Mouse (Mus musculus) lung, embryonic 14.5 days (tissue): ENCODE measurements around the gene Ninl. TPM values are rescaled to one million over a fixed set of nuclear protein-coding genes. Genes with fewer than 3 reads are reported as not detected.

Source experiments
- ATAC-seq: fragments of 200-750 bp; cut with Nextera tagmentation; 2 replicates; pipeline ENCODE4 v1.8.0; 2017; ENCODE audit warnings: mild to moderate bottlenecking, moderate TSS enrichment, moderate library complexity; ENCODE audit not compliant: insufficient read depth
- DNase-seq: peaks from one replicate; pipeline ENCODE4 v3.0.0-alpha.2; 2015
- H3K27ac ChIP-seq: fragments of 300-500 bp; sonication (generic); 2 replicates; pipeline ENCODE4 v1.5.1; 2014; ENCODE audit warnings: low read depth, mild to moderate bottlenecking, moderate library complexity
- H3K27me3 ChIP-seq: fragments of 300-500 bp; sonication (generic); 2 replicates; pipeline ENCODE4 v1.6.1; 2014; ENCODE audit warnings: low read length, control low read depth; ENCODE audit not compliant: insufficient read depth
- H3K36me3 ChIP-seq: fragments of 300-500 bp; sonication (generic); 2 replicates; pipeline ENCODE4 v1.6.1; 2014; ENCODE audit warnings: control low read depth; ENCODE audit not compliant: insufficient read depth
- H3K4me1 ChIP-seq: fragments of 300-500 bp; sonication (generic); 2 replicates; pipeline ENCODE4 v1.6.1; 2014; ENCODE audit warnings: antibody characterized with exemption, control low read depth; ENCODE audit not compliant: insufficient read depth
- H3K4me2 ChIP-seq: fragments of 300-500 bp; sonication (generic); 2 replicates; pipeline ENCODE4 v1.6.1; 2014; ENCODE audit warnings: mild to moderate bottlenecking
- H3K4me3 ChIP-seq: fragments of 300-500 bp; sonication (generic); 2 replicates; pipeline ENCODE4 v1.5.1; 2014; ENCODE audit warnings: low read depth, low read length
- H3K9ac ChIP-seq: fragments of 300-500 bp; sonication (generic); 2 replicates; pipeline ENCODE4 v1.6.1; 2014
- H3K9me3 ChIP-seq: fragments of 300-500 bp; sonication (generic); 2 replicates; pipeline ENCODE4 v1.6.1; 2016; ENCODE audit warnings: low read depth, low read length, control low read depth
- CTCF ChIP-seq: IDR thresholded peaks from 2 replicates; pipeline ENCODE4 v1.5.1; 2016; ENCODE audit warnings: antibody characterized with exemption, low read depth
- WGBS: fragments of 180-500 bp; shearing (Covaris S2); extraction: QIAGEN DNeasy Blood & Tissue Kit; methylation state at CpG from one replicate; pipeline ENCODE4 v1.1.7; 2014; 5-methylcytosine and 5-hydroxymethylcytosine counted together
- polyA plus RNA-seq: library from polyadenylated mRNA; unstranded; fragments of >200 nt; fragmentation: Nextera tagmentation; extraction: Ambion mirVana; gene quantifications from 2 replicates; pipeline ENCODE4 v1.2.1, GENCODE M21; 2014

Gene Ninl
- polyA plus RNA-seq, 1 experiment from 2014 or later = 20.3 TPM

GRCm38 (mm10) chr2:150979861-150980620 is 59.1 kb downstream of the Ninl start:
- WGBS = 81% methylated on average over 14 of the region's 14 CpGs
- TF ChIP-seq CTCF = no peak
- Histone ChIP-seq H3K4me3 (no peak overlapping the region), H3K9me3 (no peaks in the 10 kb centered on the region), H3K27me3 (no peaks in the 10 kb centered on the region), H3K36me3 (peaks cover 17% of the 10 kb centered on the region; the same call in 1 of the 2 replicates), H3K4me2 (no peak overlapping the region), H3K9ac (no peak overlapping the region), H3K27ac (no peak overlapping the region), H3K4me1 (no peaks in the 10 kb centered on the region)
- ATAC-seq = no peak
- DNase-seq = no peak

- Histone ChIP-seq H3K9me3 (no peaks in the 10 kb centered on the region), H3K36me3 (peaks cover 21% of the 10 kb centered on the region; the same call in 1 of the 2 replicates), H3K27me3 (no peaks in the 10 kb centered on the region), H3K27ac (no peak overlapping the region), H3K9ac (no peak overlapping the region), H3K4me3 (no peak overlapping the region), H3K4me2 (no peak overlapping the region), H3K4me1 (no peaks in the 10 kb centered on the region)
- no peak for ATAC-seq
- DNase-seq = no peak
- no peak for TF ChIP-seq CTCF
- WGBS = 80% methylated on average over 3 of the region's 3 CpGs
These were observed 60.4 kb downstream of the Ninl start for GRCm38 (mm10) chr2:150978791-150979190.

- Histone ChIP-seq H3K27me3 (no peaks in the 10 kb centered on the region), H3K27ac (no peak overlapping the region), H3K36me3 (peaks cover 30% of the 10 kb centered on the region; the same call in 1 of the 2 replicates), H3K9me3 (no peaks in the 10 kb centered on the region), H3K9ac (no peak overlapping the region), H3K4me3 (no peak overlapping the region), H3K4me2 (no peak overlapping the region), H3K4me1 (no peaks in the 10 kb centered on the region)
- 84% methylated on average over 6 of the region's 6 CpGs for WGBS
- ATAC-seq = no peak
- no peak for DNase-seq
- TF ChIP-seq CTCF = no peak
These were observed 61.5 kb downstream of the Ninl start for GRCm38 (mm10) chr2:150977676-150978075.

- Histone ChIP-seq H3K36me3 (peaks cover 37% of the 10 kb centered on the region; the same call in 1 of the 2 replicates), H3K27me3 (no peaks in the 10 kb centered on the region), H3K4me1 (no peaks in the 10 kb centered on the region), H3K4me3 (no peak overlapping the region), H3K4me2 (no peak overlapping the region), H3K9ac (no peak overlapping the region), H3K27ac (no peak overlapping the region), H3K9me3 (no peaks in the 10 kb centered on the region)
- ATAC-seq = no peak
- TF ChIP-seq CTCF = no peak
- no peak for DNase-seq
- WGBS = 80% methylated on average over 5 of the region's 5 CpGs
These were observed 62.3 kb downstream of the Ninl start for GRCm38 (mm10) chr2:150976871-150977270.

DNA sequence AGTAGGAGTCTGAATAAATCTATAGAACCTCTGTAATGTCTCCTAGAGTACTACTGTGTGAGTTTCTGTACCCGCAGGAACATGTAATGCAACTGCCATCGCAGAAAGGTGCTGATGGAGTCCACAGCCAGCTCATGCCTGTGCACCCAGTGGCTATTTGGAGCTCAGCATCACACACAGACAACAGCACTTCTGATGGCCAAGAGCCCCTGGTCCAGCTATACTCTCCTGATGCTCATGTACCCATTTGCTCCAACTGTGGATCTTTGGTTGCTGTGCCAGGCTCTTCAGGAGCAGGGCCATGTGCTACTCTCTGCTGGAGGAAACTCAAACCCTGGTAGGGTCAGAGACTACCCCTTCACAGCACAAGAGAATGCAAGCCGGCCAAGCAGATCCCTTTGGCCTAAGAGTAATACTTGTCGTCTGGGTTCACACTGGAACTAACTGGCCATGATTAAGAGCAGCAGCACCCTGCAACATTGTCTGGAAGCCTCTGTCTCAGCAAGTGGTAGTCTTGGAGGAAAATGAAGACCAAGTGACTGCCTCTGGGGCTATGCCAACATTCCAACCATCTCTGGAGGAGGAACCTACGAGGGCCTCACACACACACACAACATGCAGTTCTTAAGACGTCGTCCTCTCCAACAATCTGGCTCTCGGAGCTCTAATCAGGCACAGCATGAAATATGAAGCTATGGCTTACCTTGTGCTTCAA is 65.6 kb downstream of the Ninl start:
- H3K4me3 ChIP-seq = no peak overlapping the region
- no peaks in the 10 kb centered on the region for H3K4me1 ChIP-seq
- H3K4me2 ChIP-seq = no peak overlapping the region
- no peak for ATAC-seq
- DNase-seq = no peak
- 88% methylated on average over 8 of the region's 8 CpGs for whole genome bisulfite sequencing
- no peaks in the 10 kb centered on the region for H3K9me3 ChIP-seq
- no peak overlapping the region for H3K27ac ChIP-seq
- no peak overlapping the region for H3K9ac ChIP-seq
- TF ChIP-seq CTCF = no peak
- no peaks in the 10 kb centered on the region for H3K27me3 ChIP-seq
- peaks cover 55% of the 10 kb centered on the region; the same call in 1 of the 2 replicates for H3K36me3 ChIP-seq

DNA sequence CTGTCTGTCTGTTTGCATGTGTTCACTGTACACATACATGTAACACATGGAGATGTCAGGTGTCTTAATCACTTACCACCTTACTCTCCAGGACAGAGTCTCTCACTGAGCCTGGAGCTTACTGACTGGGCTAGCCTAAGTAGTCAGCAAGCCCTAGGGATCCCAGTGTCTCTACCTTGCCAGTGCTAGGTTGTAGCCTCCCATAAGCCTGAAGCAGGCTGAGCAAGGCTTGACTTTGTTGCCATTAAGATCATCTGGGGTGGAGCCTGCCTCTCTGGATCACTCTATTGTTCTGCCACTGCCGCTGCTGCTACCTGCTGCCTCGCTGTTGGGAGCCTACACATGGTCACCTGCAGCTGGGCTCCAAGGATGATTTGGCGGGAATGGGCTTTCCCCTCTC is 66.5 kb downstream of the Ninl start:
- ATAC-seq (no peak), DNase-seq (no peak)
- Histone ChIP-seq H3K36me3 (peaks cover 59% of the 10 kb centered on the region), H3K4me3 (no peak overlapping the region), H3K27me3 (no peaks in the 10 kb centered on the region), H3K4me1 (no peaks in the 10 kb centered on the region), H3K27ac (no peak overlapping the region), H3K9ac (no peak overlapping the region), H3K9me3 (no peaks in the 10 kb centered on the region), H3K4me2 (no peak overlapping the region)
- TF ChIP-seq CTCF = no peak
- 84% methylated on average over 3 of the region's 3 CpGs for WGBS

DNA sequence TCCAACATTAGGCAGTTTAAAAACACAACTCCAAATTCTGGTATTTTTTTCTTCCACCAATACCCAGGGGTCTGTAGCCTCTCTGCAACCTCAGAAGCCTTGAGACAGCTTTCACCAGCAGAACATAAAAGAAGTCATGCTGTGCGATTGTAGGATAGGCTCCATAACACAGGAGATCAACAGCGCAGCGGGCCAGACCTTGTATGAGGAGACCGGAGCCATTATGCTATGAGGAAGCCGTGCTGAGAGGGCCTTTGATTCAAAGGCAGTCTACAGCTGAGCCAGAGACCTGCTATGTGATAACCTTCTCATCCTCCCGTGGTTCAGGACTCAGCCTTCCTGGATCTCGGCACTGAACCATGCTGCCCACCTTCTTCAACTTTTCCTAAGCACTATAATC is 67.3 kb downstream of the Ninl start:
- H3K9me3 ChIP-seq = no peaks in the 10 kb centered on the region
- H3K36me3 ChIP-seq = peaks cover 66% of the 10 kb centered on the region
- DNase-seq (no peak), ATAC-seq (no peak)
- H3K27ac ChIP-seq = no peak overlapping the region
- H3K4me3 ChIP-seq = no peak overlapping the region
- no peaks in the 10 kb centered on the region for H3K27me3 ChIP-seq
- H3K9ac ChIP-seq = no peak overlapping the region
- whole genome bisulfite sequencing = 91% methylated on average over 7 of the region's 7 CpGs
- no peak overlapping the region for H3K4me2 ChIP-seq
- no peaks in the 10 kb centered on the region for H3K4me1 ChIP-seq
- TF ChIP-seq CTCF = no peak
